33 mouse cellular contexts compared by ENCODE assay signal in the genomic region with DNA sequence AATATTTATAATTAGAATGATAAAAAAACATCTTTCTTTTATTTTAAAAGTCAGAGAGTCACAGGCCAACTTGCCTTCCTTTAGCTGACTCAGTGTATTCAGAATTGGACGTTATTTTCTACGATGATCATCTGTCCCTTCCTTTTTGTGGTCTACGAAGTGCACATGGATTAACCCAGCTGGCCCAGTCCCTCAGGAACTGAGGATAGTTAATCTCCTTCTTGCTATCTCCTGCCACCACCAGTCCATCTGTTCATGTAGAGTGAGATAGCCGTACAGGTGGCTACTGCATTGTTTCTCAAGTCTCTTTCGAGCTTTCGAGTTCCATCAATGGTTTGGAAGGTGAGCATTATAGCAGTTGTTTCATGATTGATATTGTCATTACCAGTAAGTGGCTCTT. TPM values are rescaled to one million over a fixed set of nuclear protein-coding genes. Genes with fewer than 3 reads are reported as not detected.
"Had no signal": no experiment of that assay in that cellular context is flagged by ENCODE, and none has a peak within 500 bp of the region (broad histone marks: within the 10 kb centered on the region; RNA-seq: fewer than 3 reads in every experiment).

No protein-coding gene starts in this region.

- H3K4me2 ChIP-seq: limb, embryonic 12.5 days; limb, embryonic 13.5 days; limb, embryonic 15.5 days; liver, embryonic 11.5 days; liver, embryonic 12.5 days; liver, embryonic 13.5 days; liver, embryonic 15.5 days; lung, embryonic 14.5 days; lung, embryonic 15.5 days; midbrain, embryonic 11.5 days; midbrain, embryonic 12.5 days; midbrain, embryonic 13.5 days; midbrain, embryonic 15.5 days; neural tube, embryonic 12.5 days had no signal

- DNase-seq: liver; liver, embryonic 13.5 days; liver, postnatal 0 days; lung, adult 18-20 months; lung, adult 2 months; lung, embryonic 14.5 days; lung, postnatal 10 days; lung, postnatal 14 days; lung, postnatal 36 days; lung, postnatal 4 days; midbrain, embryonic 14.5 days had no signal

- H3K27ac ChIP-seq: left cerebral cortex, adult 2 months; limb, embryonic 10.5 days; limb, embryonic 12.5 days; limb, embryonic 13.5 days; limb, embryonic 15.5 days; liver, embryonic 12.5 days; liver, embryonic 13.5 days; liver, embryonic 14.5 days; liver, embryonic 15.5 days; lung, embryonic 15.5 days; macrophage; midbrain, embryonic 10.5 days; midbrain, embryonic 12.5 days; midbrain, embryonic 13.5 days; midbrain, embryonic 15.5 days; neural tube, embryonic 12.5 days had no signal

- H3K9me3 ChIP-seq: limb, embryonic 10.5 days; limb, embryonic 12.5 days; limb, embryonic 13.5 days; limb, embryonic 15.5 days; liver, embryonic 12.5 days; liver, embryonic 13.5 days; liver, embryonic 15.5 days; lung, embryonic 15.5 days; megakaryocyte, embryonic 14.5 days; midbrain, embryonic 10.5 days; midbrain, embryonic 12.5 days; midbrain, embryonic 13.5 days; midbrain, embryonic 15.5 days; neural tube, embryonic 12.5 days had no signal

- H3K36me3 ChIP-seq: limb, embryonic 10.5 days; limb, embryonic 12.5 days; limb, embryonic 13.5 days; limb, embryonic 15.5 days; liver, embryonic 12.5 days; liver, embryonic 13.5 days; liver, embryonic 15.5 days; lung, embryonic 15.5 days; midbrain, embryonic 10.5 days; midbrain, embryonic 12.5 days; midbrain, embryonic 13.5 days; midbrain, embryonic 15.5 days; neural tube, embryonic 12.5 days had no signal

- H3K27me3 ChIP-seq: limb, embryonic 12.5 days; limb, embryonic 13.5 days; limb, embryonic 15.5 days; liver, embryonic 12.5 days; liver, embryonic 13.5 days; liver, embryonic 15.5 days; lung, embryonic 15.5 days; megakaryocyte, embryonic 14.5 days; midbrain, embryonic 12.5 days; midbrain, embryonic 15.5 days; neural tube, embryonic 12.5 days had no signal

- H3K4me3 ChIP-seq: left cerebral cortex, adult 2 months; limb, embryonic 10.5 days; limb, embryonic 12.5 days; limb, embryonic 13.5 days; limb, embryonic 15.5 days; liver, embryonic 12.5 days; liver, embryonic 13.5 days; liver, embryonic 15.5 days; lung, embryonic 15.5 days; megakaryocyte, embryonic 14.5 days; midbrain, embryonic 10.5 days; midbrain, embryonic 12.5 days; midbrain, embryonic 13.5 days; midbrain, embryonic 15.5 days; neural tube, embryonic 12.5 days had no signal

- H3K9ac ChIP-seq: limb, embryonic 12.5 days; limb, embryonic 13.5 days; limb, embryonic 15.5 days; liver, embryonic 12.5 days; liver, embryonic 13.5 days; liver, embryonic 14.5 days; liver, embryonic 15.5 days; liver, postnatal 0 days; lung, embryonic 14.5 days; lung, embryonic 15.5 days; midbrain, embryonic 12.5 days; midbrain, embryonic 13.5 days; midbrain, embryonic 15.5 days; neural tube, embryonic 12.5 days had no signal

- H3K4me1 ChIP-seq: limb, embryonic 12.5 days; limb, embryonic 15.5 days; liver, embryonic 12.5 days; liver, embryonic 13.5 days; liver, embryonic 15.5 days; lung, embryonic 15.5 days; megakaryocyte, embryonic 14.5 days had no signal

RNA-seq across cellular contexts. Expression of a gene that starts 18.9 kb away (rescaled TPM):
- total RNA-seq: megakaryocyte progenitor cell, adult 5-6 weeks; megakaryocyte, adult 5-6 weeks; megakaryocyte-erythroid progenitor cell, adult 5-6 weeks had no signal
- polyA plus RNA-seq: liver, adult 2 months; macrophage had no signal
